Mouse (Mus musculus): ENCODE data around the gene Matk. TPM values are rescaled to one million over a fixed set of nuclear protein-coding genes. Genes with fewer than 3 reads are reported as not detected.
A peak's percentile ranks its signal among the peaks of the same experiment; 100 is the strongest.

Gene Matk
- polyA plus RNA-seq, 1 experiment from 2014 or later: 5.4 TPM

Small RNA genes lying within 50 kb of the gene (microRNA-seq; reads per million reads assigned to microRNA genes)
- gene Mir3057: 8.5 reads per million, percentile 25 among the genes with 10 or more reads in this experiment

Other genes starting within 250 kb of the Matk start
- 7.4 and 9.0 TPM in 2 replicates for gene Gng7, start 238.0 kb upstream of the Matk start, polyA plus RNA-seq (2015; fragmentation: Nextera tagmentation; extraction: Ambion mirVana)
- gene Diras1, start 227.3 kb upstream of the Matk start, polyA plus RNA-seq (2015; fragmentation: Nextera tagmentation; extraction: Ambion mirVana): 0.15 and 0.33 TPM in 2 replicates
- 19.2 and 20.0 TPM in 2 replicates for gene Slc39a3, start 215.5 kb upstream of the Matk start, polyA plus RNA-seq (2015; fragmentation: Nextera tagmentation; extraction: Ambion mirVana)
- gene Sgta, start 192.8 kb upstream of the Matk start, polyA plus RNA-seq (2015; fragmentation: Nextera tagmentation; extraction: Ambion mirVana): 227 and 231 TPM in 2 replicates
- 58.4 and 62.0 TPM in 2 replicates for gene Thop1, start 182.9 kb upstream of the Matk start, polyA plus RNA-seq (2015; fragmentation: Nextera tagmentation; extraction: Ambion mirVana)
- 0.18 and 0.60 TPM in 2 replicates for gene Creb3l3, start 154.1 kb upstream of the Matk start, polyA plus RNA-seq (2015; fragmentation: Nextera tagmentation; extraction: Ambion mirVana)
- gene Map2k2, start 147.0 kb upstream of the Matk start, polyA plus RNA-seq (2015; fragmentation: Nextera tagmentation; extraction: Ambion mirVana): 192 and 197 TPM in 2 replicates
- gene Zbtb7a, start 117.7 kb upstream of the Matk start, polyA plus RNA-seq (2015; fragmentation: Nextera tagmentation; extraction: Ambion mirVana): 22.5 and 22.6 TPM in 2 replicates
- gene Pias4, start 85.0 kb upstream of the Matk start, polyA plus RNA-seq (2015; fragmentation: Nextera tagmentation; extraction: Ambion mirVana): 62.2 and 62.3 TPM in 2 replicates
- gene Eef2, start 76.3 kb upstream of the Matk start, polyA plus RNA-seq (2015; fragmentation: Nextera tagmentation; extraction: Ambion mirVana): 577 and 592 TPM in 2 replicates
- 53.4 and 53.7 TPM in 2 replicates for gene Dapk3, start 69.9 kb upstream of the Matk start, polyA plus RNA-seq (2015; fragmentation: Nextera tagmentation; extraction: Ambion mirVana)
- gene 4930442H23Rik, start 69.1 kb upstream of the Matk start, polyA plus RNA-seq (2015; fragmentation: Nextera tagmentation; extraction: Ambion mirVana): not detected in 2 replicates
- gene Nmrk2, start 50.9 kb upstream of the Matk start, polyA plus RNA-seq (2015; fragmentation: Nextera tagmentation; extraction: Ambion mirVana): 0.18 and 0.26 TPM in 2 replicates
- gene Atcay, start 22.1 kb upstream of the Matk start, polyA plus RNA-seq (2015; fragmentation: Nextera tagmentation; extraction: Ambion mirVana): 0.20 and 0.43 TPM in 2 replicates
- gene Zfr2, start 19.8 kb upstream of the Matk start, polyA plus RNA-seq (2015; fragmentation: Nextera tagmentation; extraction: Ambion mirVana): 11.5 and 11.6 TPM in 2 replicates
- 206 and 213 TPM in 2 replicates for gene Mrpl54, start 14.0 kb downstream of the Matk start, polyA plus RNA-seq (2015; fragmentation: Nextera tagmentation; extraction: Ambion mirVana)
- gene Apba3, start 14.0 kb downstream of the Matk start, polyA plus RNA-seq (2015; fragmentation: Nextera tagmentation; extraction: Ambion mirVana): 63.3 and 63.5 TPM in 2 replicates
- gene Tjp3, start 38.6 kb downstream of the Matk start, polyA plus RNA-seq (2015; fragmentation: Nextera tagmentation; extraction: Ambion mirVana): 2.6 and 2.9 TPM in 2 replicates
- 51.5 and 58.5 TPM in 2 replicates for gene Pip5k1c, start 40.0 kb downstream of the Matk start, polyA plus RNA-seq (2015; fragmentation: Nextera tagmentation; extraction: Ambion mirVana)
- 41.8 and 42.3 TPM in 2 replicates for gene Cactin, start 68.2 kb downstream of the Matk start, polyA plus RNA-seq (2015; fragmentation: Nextera tagmentation; extraction: Ambion mirVana)
- 5.2 and 7.8 TPM in 2 replicates for gene Tbxa2r, start 75.8 kb downstream of the Matk start, polyA plus RNA-seq (2015; fragmentation: Nextera tagmentation; extraction: Ambion mirVana)
- 0.06 TPM in 1 of 2 replicates, not detected in the other for gene Gipc3, start 90.3 kb downstream of the Matk start, polyA plus RNA-seq (2015; fragmentation: Nextera tagmentation; extraction: Ambion mirVana)
- gene Hmg20b, start 97.5 kb downstream of the Matk start, polyA plus RNA-seq (2015; fragmentation: Nextera tagmentation; extraction: Ambion mirVana): 106 and 109 TPM in 2 replicates
- 12.2 and 13.6 TPM in 2 replicates for gene Mfsd12, start 104.6 kb downstream of the Matk start, polyA plus RNA-seq (2015; fragmentation: Nextera tagmentation; extraction: Ambion mirVana)
- gene 4930404N11Rik, start 112.9 kb downstream of the Matk start, polyA plus RNA-seq (2015; fragmentation: Nextera tagmentation; extraction: Ambion mirVana): 0.97 and 1.0 TPM in 2 replicates
- 111 and 112 TPM in 2 replicates for gene Fzr1, start 125.6 kb downstream of the Matk start, polyA plus RNA-seq (2015; fragmentation: Nextera tagmentation; extraction: Ambion mirVana)
- 72.7 and 79.4 TPM in 2 replicates for gene Dohh, start 131.5 kb downstream of the Matk start, polyA plus RNA-seq (2015; fragmentation: Nextera tagmentation; extraction: Ambion mirVana)
- 3.3 and 4.0 TPM in 2 replicates for gene Gm48551, start 131.5 kb downstream of the Matk start, polyA plus RNA-seq (2015; fragmentation: Nextera tagmentation; extraction: Ambion mirVana)
- gene Gm48552, start 136.1 kb downstream of the Matk start, polyA plus RNA-seq (2015; fragmentation: Nextera tagmentation; extraction: Ambion mirVana): 1.7 and 1.9 TPM in 2 replicates
- gene Smim24, start 140.1 kb downstream of the Matk start, polyA plus RNA-seq (2015; fragmentation: Nextera tagmentation; extraction: Ambion mirVana): 4.2 and 4.7 TPM in 2 replicates
- 77.2 and 82.8 TPM in 2 replicates for gene Nfic, start 202.7 kb downstream of the Matk start, polyA plus RNA-seq (2015; fragmentation: Nextera tagmentation; extraction: Ambion mirVana)
- 1.6 TPM in 2 replicates for gene Celf5, start 229.8 kb downstream of the Matk start, polyA plus RNA-seq (2015; fragmentation: Nextera tagmentation; extraction: Ambion mirVana)
- 98.0 and 102 TPM in 2 replicates for gene Ncln, start 243.5 kb downstream of the Matk start, polyA plus RNA-seq (2015; fragmentation: Nextera tagmentation; extraction: Ambion mirVana)
- gene S1pr4, start 247.2 kb downstream of the Matk start, polyA plus RNA-seq (2015; fragmentation: Nextera tagmentation; extraction: Ambion mirVana): 0.28 and 0.53 TPM in 2 replicates

Data from limb, embryonic 13.5 days (tissue).